Mouse (Mus musculus) forebrain, embryonic 14.5 days (tissue): ENCODE measurements at regions not wholly inside any gene's neighbourhood (a gene's known extent, or its start where the extent isn't known, plus 50 kb on each side); places are given as distances from the start of the nearest gene placed in this dataset.

ENCODE experiments used
- ATAC-seq: fragments of 200-750 bp; cut with Nextera tagmentation; 2 replicates; pipeline ENCODE4 v1.8.0; 2017; ENCODE audit warnings: mild to moderate bottlenecking, moderate library complexity
- DNase-seq: peaks from one replicate; pipeline ENCODE4 v3.0.0-alpha.2; 2015; ENCODE audit warnings: low spot score
- H3K27ac ChIP-seq: fragments of 300-500 bp; sonication (generic); 2 replicates; pipeline ENCODE4 v1.5.1; 2014; ENCODE audit warnings: low read depth, mild to moderate bottlenecking, control low read depth, low read length, moderate library complexity
- H3K27me3 ChIP-seq: fragments of 300-500 bp; sonication (generic); replicated peaks from 2 replicates; pipeline ENCODE4 v1.6.1; 2014; ENCODE audit warnings: low read length, control low read depth, mixed read lengths; ENCODE audit not compliant: control insufficient read depth, insufficient read depth
- H3K36me3 ChIP-seq: fragments of 300-500 bp; sonication (generic); 2 replicates; pipeline ENCODE4 v1.6.1; 2014; ENCODE audit warnings: low read length, control low read depth; ENCODE audit not compliant: control insufficient read depth, insufficient read depth
- H3K4me1 ChIP-seq: fragments of 300-500 bp; sonication (generic); 2 replicates; pipeline ENCODE4 v1.6.1; 2014; ENCODE audit warnings: antibody characterized with exemption, low read length, control low read depth; ENCODE audit not compliant: control insufficient read depth, insufficient read depth
- H3K4me2 ChIP-seq: fragments of 300-500 bp; sonication (generic); 2 replicates; pipeline ENCODE4 v1.6.1; 2014; ENCODE audit warnings: mild to moderate bottlenecking, control low read depth, low read length
- H3K4me3 ChIP-seq: fragments of 300-500 bp; sonication (generic); 2 replicates; pipeline ENCODE4 v1.5.1; 2014; ENCODE audit warnings: low read depth, low read length, control low read depth
- H3K9ac ChIP-seq: fragments of 300-500 bp; sonication (generic); 2 replicates; pipeline ENCODE4 v1.6.1; 2014; ENCODE audit warnings: mild to moderate bottlenecking, low read length, control low read depth, moderate library complexity
- H3K9me3 ChIP-seq: fragments of 300-500 bp; sonication (generic); replicated peaks from 2 replicates; pipeline ENCODE4 v1.6.1; 2016; ENCODE audit warnings: low read length, control low read depth, mixed read lengths; ENCODE audit not compliant: control insufficient read depth
- WGBS: fragments of 180-500 bp; shearing (Covaris S2); extraction: QIAGEN DNeasy Blood & Tissue Kit; methylation state at CpG from one replicate; pipeline ENCODE4 v1.1.7; 2014; 5-methylcytosine and 5-hydroxymethylcytosine counted together

DNA sequence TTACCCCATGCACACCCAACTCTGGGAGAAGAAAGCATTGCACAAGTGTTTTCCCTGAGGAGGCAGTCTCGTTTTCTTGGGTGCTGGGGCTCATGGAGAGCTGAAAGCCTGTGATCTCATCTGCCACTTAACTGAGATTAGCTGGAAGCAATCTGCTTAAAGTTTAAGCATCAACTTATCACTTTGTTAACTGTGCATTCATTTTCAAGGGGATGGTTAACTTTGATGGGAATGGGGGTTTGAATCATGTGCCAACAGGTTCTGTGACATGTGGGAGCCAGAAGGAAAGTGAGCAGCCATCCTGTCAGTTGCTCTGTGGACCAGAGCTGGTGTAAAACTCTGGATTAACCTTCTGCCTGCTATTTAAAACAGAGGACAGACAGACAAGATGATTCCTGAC, 315.2 kb upstream of the Plxna2 start:
- H3K9ac ChIP-seq = no peak overlapping the region
- H3K4me1 ChIP-seq = no peaks in the 10 kb centered on the region
- no peaks in the 10 kb centered on the region for H3K27me3 ChIP-seq
- no peak overlapping the region for H3K4me2 ChIP-seq
- no peak overlapping the region for H3K27ac ChIP-seq
- 31% methylated on average over 1 of the region's 1 CpGs for WGBS
- no peaks in the 10 kb centered on the region for H3K9me3 ChIP-seq
- DNase-seq (peak; percentile 36), ATAC-seq (no peak)
- no peaks in the 10 kb centered on the region for H3K36me3 ChIP-seq
- H3K4me3 ChIP-seq = no peak overlapping the region

GRCm38 (mm10) chr1:194281941-194282340, 336.1 kb upstream of the Plxna2 start:
- DNase-seq (no peak), ATAC-seq (no peak)
- Histone ChIP-seq H3K27ac (no peak overlapping the region), H3K36me3 (no peaks in the 10 kb centered on the region), H3K9ac (no peak overlapping the region), H3K4me2 (no peak overlapping the region), H3K4me1 (no peaks in the 10 kb centered on the region), H3K9me3 (no peaks in the 10 kb centered on the region), H3K4me3 (no peak overlapping the region), H3K27me3 (no peaks in the 10 kb centered on the region)
- WGBS = 50% methylated on average over 3 of the region's 3 CpGs

DNA sequence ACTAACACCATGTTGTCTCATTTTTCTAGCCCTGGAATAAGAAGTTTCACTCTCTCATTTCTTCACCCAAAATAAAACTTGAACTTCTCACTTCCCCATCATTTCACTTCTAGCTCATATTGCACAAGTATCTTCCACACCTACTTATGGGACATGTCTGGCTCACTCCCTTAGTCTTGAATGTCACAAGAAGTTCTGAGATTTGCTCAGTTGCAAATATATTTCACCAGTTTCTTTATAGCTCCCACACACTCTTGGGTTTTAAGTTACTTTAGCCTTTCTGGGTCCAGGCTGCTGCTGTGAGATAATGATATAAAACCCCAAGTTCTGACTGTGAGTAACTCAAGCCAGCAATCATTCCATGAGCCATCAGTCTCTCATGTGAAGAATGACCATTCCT, 350.0 kb upstream of the Plxna2 start:
- Histone ChIP-seq H3K27ac (no peak overlapping the region), H3K9me3 (no peaks in the 10 kb centered on the region), H3K4me1 (no peaks in the 10 kb centered on the region), H3K4me2 (no peak overlapping the region), H3K36me3 (no peaks in the 10 kb centered on the region), H3K27me3 (no peaks in the 10 kb centered on the region), H3K9ac (no peak overlapping the region), H3K4me3 (no peak overlapping the region)
- DNase-seq (no peak), ATAC-seq (no peak)

DNA sequence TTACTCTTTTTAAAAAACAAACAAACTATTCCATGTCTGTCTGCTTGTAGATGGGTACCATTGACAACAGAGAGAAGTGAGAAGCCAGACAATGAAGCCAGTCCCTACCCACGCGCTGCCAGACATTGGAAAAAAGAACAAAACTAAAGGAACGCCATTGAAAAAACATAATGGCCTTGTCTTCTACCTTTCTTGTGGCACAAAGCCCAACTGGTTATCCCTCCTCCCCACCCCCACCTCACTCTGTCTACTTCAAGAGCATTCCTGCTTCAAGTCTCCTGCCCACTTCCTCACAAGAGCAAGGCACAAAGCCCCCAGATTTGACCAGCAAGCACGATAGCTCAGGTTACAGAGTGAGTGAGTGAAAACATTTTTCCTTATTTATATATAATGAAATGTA, 355.6 kb upstream of the Plxna2 start:
- H3K9ac ChIP-seq = no peak overlapping the region
- peaks cover 6% of the 10 kb centered on the region; the same call in 1 of the 2 replicates for H3K4me1 ChIP-seq
- H3K4me2 ChIP-seq = no peak overlapping the region
- no peak overlapping the region for H3K4me3 ChIP-seq
- ATAC-seq (no peak), DNase-seq (peak; percentile 2)
- H3K9me3 ChIP-seq = no peaks in the 10 kb centered on the region
- H3K27me3 ChIP-seq = no peaks in the 10 kb centered on the region
- H3K27ac ChIP-seq = no peak overlapping the region
- no peaks in the 10 kb centered on the region for H3K36me3 ChIP-seq
- WGBS = 14% methylated on average over 4 of the region's 4 CpGs

- WGBS = 80% methylated on average over 3 of the region's 3 CpGs
Observed at GRCm38 (mm10) chr1:194259957-194260356, 358.1 kb upstream of the Plxna2 start.

DNA sequence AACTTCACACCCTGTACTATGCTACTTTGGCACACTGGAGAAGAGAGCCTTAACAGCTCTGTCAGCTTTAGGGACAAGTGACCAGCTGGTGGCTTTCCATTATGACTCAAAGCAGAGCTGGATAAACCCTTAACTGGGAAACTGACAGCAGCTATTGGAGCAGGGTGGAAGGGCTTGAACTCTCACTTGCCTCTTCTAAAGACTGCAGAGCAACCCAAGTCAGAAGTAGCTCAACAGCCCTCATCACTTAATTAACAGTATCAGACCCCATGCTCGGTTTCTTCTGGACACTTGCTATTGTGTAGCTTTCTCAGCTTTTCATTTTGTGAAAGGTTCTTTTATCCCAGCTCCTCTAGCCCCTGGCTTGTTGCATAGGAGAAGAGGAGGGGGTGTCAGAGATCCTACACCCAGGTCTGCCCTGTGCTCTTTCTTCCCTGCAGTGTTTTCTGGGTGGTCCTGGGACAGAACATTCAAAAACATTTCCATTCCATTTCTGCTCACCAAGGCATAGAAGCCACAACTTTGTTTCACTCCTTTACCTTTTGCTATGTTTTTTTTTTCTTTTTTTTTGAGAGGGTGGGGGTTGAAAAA, 373.1 kb upstream of the Plxna2 start:
- Histone ChIP-seq H3K4me2 (no peak overlapping the region), H3K9me3 (no peaks in the 10 kb centered on the region), H3K4me1 (peaks cover 10% of the 10 kb centered on the region; the same call in 1 of the 2 replicates), H3K27me3 (no peaks in the 10 kb centered on the region), H3K27ac (no peak overlapping the region), H3K9ac (no peak overlapping the region), H3K4me3 (no peak overlapping the region), H3K36me3 (no peaks in the 10 kb centered on the region)
- DNase-seq (no peak), ATAC-seq (peak; percentile 40)
- 3% methylated on average over 1 of the region's 1 CpGs for WGBS

More at GRCm38 (mm10) chr1:194259957-194260356, 358.1 kb upstream of the Plxna2 start:
- Histone ChIP-seq H3K9ac (no peak overlapping the region), H3K4me2 (no peak overlapping the region), H3K9me3 (no peaks in the 10 kb centered on the region), H3K4me1 (peaks cover 6% of the 10 kb centered on the region; the same call in 1 of the 2 replicates), H3K4me3 (no peak overlapping the region), H3K27ac (no peak overlapping the region), H3K27me3 (no peaks in the 10 kb centered on the region), H3K36me3 (no peaks in the 10 kb centered on the region)
- no peak for ATAC-seq
- no peak for DNase-seq

- H3K4me2 ChIP-seq = no peak overlapping the region
- H3K9me3 ChIP-seq = no peaks in the 10 kb centered on the region
- H3K36me3 ChIP-seq = no peaks in the 10 kb centered on the region
- ATAC-seq (no peak), DNase-seq (no peak)
- no peaks in the 10 kb centered on the region for H3K27me3 ChIP-seq
- peaks cover 10% of the 10 kb centered on the region; the same call in 1 of the 2 replicates for H3K4me1 ChIP-seq
- H3K4me3 ChIP-seq = no peak overlapping the region
- no peak overlapping the region for H3K27ac ChIP-seq
- H3K9ac ChIP-seq = no peak overlapping the region
Observed at GRCm38 (mm10) chr1:194241111-194241510, 376.9 kb upstream of the Plxna2 start.

DNA sequence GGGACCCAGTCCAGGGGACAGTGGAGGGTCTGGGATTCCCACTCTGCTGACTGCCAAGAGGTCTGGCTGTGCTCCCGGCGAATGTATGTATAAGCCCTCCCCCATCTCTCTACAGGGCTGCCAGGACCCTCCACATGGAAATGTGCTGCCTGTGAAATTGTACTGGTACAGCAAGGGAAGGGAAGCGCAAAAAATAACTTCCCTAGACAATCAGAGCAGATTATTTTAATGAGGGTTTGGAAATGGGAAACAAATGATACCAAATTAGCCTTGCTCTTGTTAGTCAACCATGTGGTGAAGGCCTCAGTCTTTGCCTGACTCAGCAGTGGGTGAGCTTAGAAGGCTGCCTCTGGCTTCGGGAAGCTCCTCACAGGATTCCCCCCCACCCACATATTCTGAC, 386.8 kb upstream of the Plxna2 start:
- H3K36me3 ChIP-seq = no peaks in the 10 kb centered on the region
- peaks cover 39% of the 10 kb centered on the region for H3K4me1 ChIP-seq
- WGBS = 9% methylated on average over 4 of the region's 4 CpGs
- H3K4me2 ChIP-seq = no peak overlapping the region
- peak; percentile 92 for DNase-seq
- peak overlapping the region; percentile 67 for H3K27ac ChIP-seq
- no peaks in the 10 kb centered on the region for H3K9me3 ChIP-seq
- no peak overlapping the region for H3K4me3 ChIP-seq
- no peaks in the 10 kb centered on the region for H3K27me3 ChIP-seq
- peak; percentile 88 for ATAC-seq
- no peak overlapping the region for H3K9ac ChIP-seq

DNA sequence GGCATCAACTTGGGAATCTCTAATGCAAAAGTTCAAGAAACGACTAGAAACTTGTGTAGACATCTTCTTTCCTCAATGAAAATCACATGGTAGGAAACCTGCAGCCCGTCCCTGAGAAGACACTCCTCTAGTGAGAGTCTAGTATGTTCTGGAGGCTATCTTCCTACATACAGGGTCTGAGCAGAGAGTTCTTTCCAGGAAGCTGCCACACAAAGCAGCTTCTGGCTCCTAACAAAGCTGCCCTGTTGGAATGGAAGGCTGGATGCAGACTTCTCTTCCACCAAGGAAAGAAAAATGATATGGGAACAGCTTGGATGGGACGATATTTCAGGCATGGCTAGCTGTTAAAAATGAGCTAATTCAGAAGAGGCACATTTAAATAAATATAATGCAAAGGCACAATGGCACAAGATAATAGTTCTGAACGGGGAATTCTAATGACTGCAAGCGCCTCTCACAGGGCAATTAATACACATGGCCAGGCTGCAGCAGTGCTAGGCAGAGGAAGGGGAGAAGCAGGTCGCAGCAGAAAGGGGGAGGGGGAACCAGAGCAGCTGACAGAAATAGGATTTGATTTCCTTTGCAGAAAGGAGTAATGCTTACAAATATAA, 391.4 kb upstream of the Plxna2 start:
- Histone ChIP-seq H3K9ac (peak overlapping the region; percentile 35), H3K4me1 (peaks cover 60% of the 10 kb centered on the region)

More for the DNA sequence above, 391.4 kb upstream of the Plxna2 start:
- WGBS = 6% methylated on average over 6 of the region's 6 CpGs
- no peaks in the 10 kb centered on the region for H3K27me3 ChIP-seq
- peak overlapping the region; percentile 14 for H3K4me2 ChIP-seq
- peak overlapping the region; percentile 89 for H3K27ac ChIP-seq
- H3K4me3 ChIP-seq = no peak overlapping the region
- DNase-seq (peak; percentile 87), ATAC-seq (peak; percentile 87)
- no peaks in the 10 kb centered on the region for H3K9me3 ChIP-seq
- H3K36me3 ChIP-seq = no peaks in the 10 kb centered on the region
